Mouse (Mus musculus): ENCODE data around the gene Ccdc184. TPM values are rescaled to one million over a fixed set of nuclear protein-coding genes. Genes with fewer than 3 reads are reported as not detected.

The Ccdc184 gene
- polyA plus RNA-seq, 1 experiment from 2014 or later, result 8.7 TPM

- ATAC-seq (replicated peaks; ENCODE audit: low FRiP score), result no peak
These were observed 18.6 kb upstream of the Ccdc184 start for GRCm38 (mm10) chr15:98148356-98148755.

GRCm38 (mm10) chr15:98149166-98149602, 17.8 kb upstream of the Ccdc184 start:
- Histone ChIP-seq H3K4me3 (ENCODE audit: low read depth, low read length) (no peak overlapping the region), H3K9ac (ENCODE audit: low read length) (no peak overlapping the region), H3K4me2 (ENCODE audit: low read depth, low read length, severe bottlenecking) (no peak overlapping the region), H3K27ac (ENCODE audit: low read depth, low read length) (no peak overlapping the region), H3K27me3 (ENCODE audit: control insufficient read depth, insufficient read depth, low read length) (no peaks in the 10 kb centered on the region), H3K36me3 (ENCODE audit: control insufficient read depth, insufficient read depth, low read length) (no peaks in the 10 kb centered on the region), H3K4me1 (replicated peaks; ENCODE audit: control insufficient read depth, insufficient read depth, low read length) (peaks cover 3% of the 10 kb centered on the region; the same call in 1 of the 2 replicates), H3K9me3 (ENCODE audit: control insufficient read depth, low read length) (no peaks in the 10 kb centered on the region)
- WGBS, result 81% methylated on average over 10 of the region's 10 CpGs
- ATAC-seq (replicated peaks; ENCODE audit: low FRiP score) (no peak), DNase-seq (ENCODE audit: low spot score) (no peak)

More at GRCm38 (mm10) chr15:98148356-98148755, 18.6 kb upstream of the Ccdc184 start:
- no peaks in the 10 kb centered on the region for H3K9me3 ChIP-seq (ENCODE audit: control insufficient read depth, low read length)
- no peak overlapping the region for H3K9ac ChIP-seq (ENCODE audit: low read length)
- DNase-seq (ENCODE audit: low spot score), result no peak
- WGBS, result 92% methylated on average over 3 of the region's 3 CpGs
- H3K4me2 ChIP-seq (ENCODE audit: low read depth, low read length, severe bottlenecking), result no peak overlapping the region
- H3K27ac ChIP-seq (ENCODE audit: low read depth, low read length), result no peak overlapping the region
- no peak overlapping the region for H3K4me3 ChIP-seq (ENCODE audit: low read depth, low read length)
- no peaks in the 10 kb centered on the region for H3K27me3 ChIP-seq (ENCODE audit: control insufficient read depth, insufficient read depth, low read length)
- H3K4me1 ChIP-seq (replicated peaks; ENCODE audit: control insufficient read depth, insufficient read depth, low read length), result peaks cover 3% of the 10 kb centered on the region; the same call in 1 of the 2 replicates
- no peaks in the 10 kb centered on the region for H3K36me3 ChIP-seq (ENCODE audit: control insufficient read depth, insufficient read depth, low read length)

DNA sequence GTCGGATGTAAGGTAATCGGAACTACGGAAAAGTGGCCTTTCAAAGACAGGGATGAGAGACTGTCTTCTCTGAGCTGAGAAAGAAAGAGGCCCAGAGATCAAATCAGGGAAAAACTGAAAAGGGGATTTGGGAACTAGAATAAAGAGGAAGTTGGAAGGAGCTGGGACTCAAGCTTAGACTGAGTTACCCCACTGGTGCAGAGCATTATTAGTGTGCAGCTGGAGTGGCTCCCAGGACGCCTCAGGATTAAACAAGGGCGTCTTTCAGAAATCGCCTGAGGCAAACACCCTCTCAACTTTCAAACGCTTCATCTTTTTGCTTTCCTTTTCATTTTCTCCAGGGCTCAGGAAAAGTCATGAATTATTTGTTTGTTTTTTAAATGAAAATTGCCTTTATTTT, 14.0 kb upstream of the Ccdc184 start:
- Histone ChIP-seq H3K4me1 (replicated peaks; ENCODE audit: control insufficient read depth, insufficient read depth, low read length) (no peaks in the 10 kb centered on the region), H3K36me3 (ENCODE audit: control insufficient read depth, insufficient read depth, low read length) (no peaks in the 10 kb centered on the region), H3K4me2 (ENCODE audit: low read depth, low read length, severe bottlenecking) (no peak overlapping the region), H3K27ac (ENCODE audit: low read depth, low read length) (no peak overlapping the region), H3K9ac (ENCODE audit: low read length) (no peak overlapping the region), H3K4me3 (ENCODE audit: low read depth, low read length) (no peak overlapping the region), H3K9me3 (ENCODE audit: control insufficient read depth, low read length) (no peaks in the 10 kb centered on the region), H3K27me3 (ENCODE audit: control insufficient read depth, insufficient read depth, low read length) (no peaks in the 10 kb centered on the region)
- WGBS, result 64% methylated on average over 7 of the region's 7 CpGs
- DNase-seq (ENCODE audit: low spot score) (no peak), ATAC-seq (replicated peaks; ENCODE audit: low FRiP score) (no peak)

GRCm38 (mm10) chr15:98153625-98154024, 13.3 kb upstream of the Ccdc184 start:
- no peak for ATAC-seq (replicated peaks; ENCODE audit: low FRiP score)

DNA sequence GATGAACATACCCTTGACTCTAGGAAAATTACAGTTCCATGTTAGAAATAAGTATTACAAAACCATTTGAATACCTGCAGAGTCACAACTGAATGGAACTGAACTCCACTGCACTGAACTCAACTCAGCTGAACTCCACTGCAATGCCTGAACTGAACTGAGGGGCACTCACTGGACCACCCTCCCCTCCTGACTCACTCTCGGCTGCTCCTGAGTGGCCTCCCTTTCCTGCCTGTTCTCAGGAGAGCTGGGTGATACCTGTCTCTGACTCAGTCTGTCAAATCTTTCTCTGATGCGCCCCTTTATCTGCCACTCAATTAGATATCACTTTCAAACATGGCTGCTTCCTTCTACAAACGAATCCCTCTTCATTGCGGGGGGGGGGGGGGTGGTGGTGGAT, 12.8 kb upstream of the Ccdc184 start:
- Histone ChIP-seq H3K9me3 (ENCODE audit: control insufficient read depth, low read length) (no peaks in the 10 kb centered on the region), H3K36me3 (ENCODE audit: control insufficient read depth, insufficient read depth, low read length) (no peaks in the 10 kb centered on the region), H3K9ac (ENCODE audit: low read length) (no peak overlapping the region), H3K27ac (ENCODE audit: low read depth, low read length) (no peak overlapping the region), H3K4me1 (replicated peaks; ENCODE audit: control insufficient read depth, insufficient read depth, low read length) (no peaks in the 10 kb centered on the region), H3K4me2 (ENCODE audit: low read depth, low read length, severe bottlenecking) (no peak overlapping the region), H3K4me3 (ENCODE audit: low read depth, low read length) (no peak overlapping the region), H3K27me3 (ENCODE audit: control insufficient read depth, insufficient read depth, low read length) (no peaks in the 10 kb centered on the region)
- 67% methylated on average over 4 of the region's 4 CpGs for WGBS
- ATAC-seq (replicated peaks; ENCODE audit: low FRiP score), result no peak
- DNase-seq (ENCODE audit: low spot score), result no peak

More at GRCm38 (mm10) chr15:98153625-98154024, 13.3 kb upstream of the Ccdc184 start:
- Histone ChIP-seq H3K27ac (ENCODE audit: low read depth, low read length) (no peak overlapping the region), H3K4me3 (ENCODE audit: low read depth, low read length) (no peak overlapping the region), H3K27me3 (ENCODE audit: control insufficient read depth, insufficient read depth, low read length) (no peaks in the 10 kb centered on the region), H3K9me3 (ENCODE audit: control insufficient read depth, low read length) (no peaks in the 10 kb centered on the region), H3K36me3 (ENCODE audit: control insufficient read depth, insufficient read depth, low read length) (no peaks in the 10 kb centered on the region), H3K4me1 (replicated peaks; ENCODE audit: control insufficient read depth, insufficient read depth, low read length) (no peaks in the 10 kb centered on the region), H3K4me2 (ENCODE audit: low read depth, low read length, severe bottlenecking) (no peak overlapping the region), H3K9ac (ENCODE audit: low read length) (no peak overlapping the region)
- 33% methylated on average over 3 of the region's 3 CpGs for WGBS
- no peak for DNase-seq (ENCODE audit: low spot score)

DNA sequence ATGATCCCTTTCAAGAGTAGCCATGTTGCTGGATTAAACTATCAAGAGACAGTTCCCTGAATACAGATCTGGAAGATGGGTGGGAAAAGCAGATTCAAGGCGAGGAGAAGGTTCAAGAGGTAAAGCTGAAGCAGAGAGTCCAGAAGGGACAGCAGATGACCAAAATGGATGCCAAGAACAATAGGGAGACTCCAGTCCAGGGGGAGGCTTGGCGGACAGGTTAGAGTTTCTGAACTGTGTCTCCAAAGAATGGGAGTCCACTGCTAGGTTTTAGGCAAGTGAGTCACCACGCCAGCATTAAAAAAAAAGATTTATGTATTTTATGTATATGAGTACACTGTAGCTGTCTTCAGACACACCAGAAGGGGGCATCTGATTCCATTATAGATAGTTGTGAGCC, 12.3 kb upstream of the Ccdc184 start:
- H3K27ac ChIP-seq (ENCODE audit: low read depth, low read length), result no peak overlapping the region
- DNase-seq (ENCODE audit: low spot score) (no peak), ATAC-seq (replicated peaks; ENCODE audit: low FRiP score) (no peak)
- no peak overlapping the region for H3K4me3 ChIP-seq (ENCODE audit: low read depth, low read length)
- no peak overlapping the region for H3K9ac ChIP-seq (ENCODE audit: low read length)
- H3K9me3 ChIP-seq (ENCODE audit: control insufficient read depth, low read length), result no peaks in the 10 kb centered on the region
- no peaks in the 10 kb centered on the region for H3K36me3 ChIP-seq (ENCODE audit: control insufficient read depth, insufficient read depth, low read length)
- 82% methylated on average over 3 of the region's 3 CpGs for WGBS
- H3K4me2 ChIP-seq (ENCODE audit: low read depth, low read length, severe bottlenecking), result no peak overlapping the region
- no peaks in the 10 kb centered on the region for H3K27me3 ChIP-seq (ENCODE audit: control insufficient read depth, insufficient read depth, low read length)
- no peaks in the 10 kb centered on the region for H3K4me1 ChIP-seq (replicated peaks; ENCODE audit: control insufficient read depth, insufficient read depth, low read length)

DNA sequence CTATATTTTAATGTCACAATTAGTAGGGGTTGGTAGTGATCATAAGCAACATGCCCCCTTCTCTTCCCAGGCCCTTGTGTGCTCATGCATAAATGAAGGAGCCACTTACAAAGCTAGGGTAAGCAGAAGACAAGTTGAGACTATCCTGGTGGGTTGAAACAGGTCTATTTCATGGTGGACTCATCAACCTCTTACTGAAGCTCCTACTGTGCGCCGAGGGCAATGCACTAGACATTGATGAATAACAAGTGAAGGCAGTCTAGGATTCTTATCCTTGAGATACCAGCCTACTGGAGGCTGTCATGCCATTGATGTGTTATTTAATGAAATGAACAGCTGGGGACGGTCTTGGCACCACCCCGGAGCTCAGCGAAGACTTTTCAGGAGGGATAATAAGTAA, 11.7 kb upstream of the Ccdc184 start:
- no peak overlapping the region for H3K4me3 ChIP-seq (ENCODE audit: low read depth, low read length)

GRCm38 (mm10) chr15:98155944-98156343, 11.0 kb upstream of the Ccdc184 start:
- H3K36me3 ChIP-seq (ENCODE audit: control insufficient read depth, insufficient read depth, low read length), result no peaks in the 10 kb centered on the region
- no peak overlapping the region for H3K9ac ChIP-seq (ENCODE audit: low read length)
- no peaks in the 10 kb centered on the region for H3K4me1 ChIP-seq (replicated peaks; ENCODE audit: control insufficient read depth, insufficient read depth, low read length)
- H3K4me3 ChIP-seq (ENCODE audit: low read depth, low read length), result no peak overlapping the region
- H3K27me3 ChIP-seq (ENCODE audit: control insufficient read depth, insufficient read depth, low read length), result no peaks in the 10 kb centered on the region
- DNase-seq (ENCODE audit: low spot score) (no peak), ATAC-seq (replicated peaks; ENCODE audit: low FRiP score) (no peak)
- 81% methylated on average over 4 of the region's 4 CpGs for WGBS
- H3K27ac ChIP-seq (ENCODE audit: low read depth, low read length), result no peak overlapping the region
- no peaks in the 10 kb centered on the region for H3K9me3 ChIP-seq (ENCODE audit: control insufficient read depth, low read length)
- H3K4me2 ChIP-seq (ENCODE audit: low read depth, low read length, severe bottlenecking), result no peak overlapping the region

More for the DNA sequence above, 11.7 kb upstream of the Ccdc184 start:
- H3K4me1 ChIP-seq (replicated peaks; ENCODE audit: control insufficient read depth, insufficient read depth, low read length), result no peaks in the 10 kb centered on the region
- WGBS, result 91% methylated on average over 5 of the region's 5 CpGs
- H3K9me3 ChIP-seq (ENCODE audit: control insufficient read depth, low read length), result no peaks in the 10 kb centered on the region
- H3K36me3 ChIP-seq (ENCODE audit: control insufficient read depth, insufficient read depth, low read length), result no peaks in the 10 kb centered on the region
- no peak overlapping the region for H3K4me2 ChIP-seq (ENCODE audit: low read depth, low read length, severe bottlenecking)
- no peak overlapping the region for H3K27ac ChIP-seq (ENCODE audit: low read depth, low read length)
- DNase-seq (ENCODE audit: low spot score) (no peak), ATAC-seq (replicated peaks; ENCODE audit: low FRiP score) (no peak)
- H3K9ac ChIP-seq (ENCODE audit: low read length), result no peak overlapping the region
- no peaks in the 10 kb centered on the region for H3K27me3 ChIP-seq (ENCODE audit: control insufficient read depth, insufficient read depth, low read length)

- Histone ChIP-seq H3K9ac (ENCODE audit: low read length) (no peak overlapping the region), H3K27ac (ENCODE audit: low read depth, low read length) (no peak overlapping the region), H3K36me3 (ENCODE audit: control insufficient read depth, insufficient read depth, low read length) (no peaks in the 10 kb centered on the region), H3K4me3 (ENCODE audit: low read depth, low read length) (no peak overlapping the region), H3K9me3 (ENCODE audit: control insufficient read depth, low read length) (no peaks in the 10 kb centered on the region), H3K4me1 (replicated peaks; ENCODE audit: control insufficient read depth, insufficient read depth, low read length) (no peaks in the 10 kb centered on the region), H3K4me2 (ENCODE audit: low read depth, low read length, severe bottlenecking) (no peak overlapping the region), H3K27me3 (ENCODE audit: control insufficient read depth, insufficient read depth, low read length) (no peaks in the 10 kb centered on the region)
- 76% methylated on average over 1 of the region's 1 CpGs for WGBS
- DNase-seq (ENCODE audit: low spot score), result no peak
- no peak for ATAC-seq (replicated peaks; ENCODE audit: low FRiP score)
These were observed 9.7 kb upstream of the Ccdc184 start for GRCm38 (mm10) chr15:98157253-98157652.
